Mouse (Mus musculus): ENCODE measurements around the gene Cept1. TPM values are rescaled to one million over a fixed set of nuclear protein-coding genes. Genes with fewer than 3 reads are reported as not detected.

Gene Cept1
- polyA plus RNA-seq, 1 experiment from 2014 or later = 67.1 TPM

- H3K27me3 ChIP-seq (replicated peaks; ENCODE audit: control insufficient read depth, insufficient read depth, low read length) = no peaks in the 10 kb centered on the region
- no peak overlapping the region for H3K27ac ChIP-seq (ENCODE audit: low read length)
- no peak for ATAC-seq
- 64% methylated on average over 3 of the region's 3 CpGs for WGBS
- H3K9me3 ChIP-seq (ENCODE audit: control insufficient read depth, low read length) = no peaks in the 10 kb centered on the region
- H3K9ac ChIP-seq (ENCODE audit: low read depth, low read length) = no peak overlapping the region
- no peaks in the 10 kb centered on the region for H3K36me3 ChIP-seq (ENCODE audit: control insufficient read depth, insufficient read depth, low read length)
- peaks cover 10% of the 10 kb centered on the region; the same call in 1 of the 2 replicates for H3K4me1 ChIP-seq (ENCODE audit: control insufficient read depth, insufficient read depth, low read length)
- no peak overlapping the region for H3K4me2 ChIP-seq (ENCODE audit: low read depth, low read length)
- no peak overlapping the region for H3K4me3 ChIP-seq (ENCODE audit: low read length)
Observed at GRCm38 (mm10) chr3:106496996-106497395, 50.6 kb downstream of the Cept1 start.

GRCm38 (mm10) chr3:106496045-106496721, 51.4 kb downstream of the Cept1 start:
- no peaks in the 10 kb centered on the region for H3K9me3 ChIP-seq (ENCODE audit: control insufficient read depth, low read length)
- 39% methylated on average over 4 of the region's 4 CpGs for WGBS
- peaks cover 10% of the 10 kb centered on the region; the same call in 1 of the 2 replicates for H3K4me1 ChIP-seq (ENCODE audit: control insufficient read depth, insufficient read depth, low read length)
- no peak overlapping the region for H3K4me3 ChIP-seq (ENCODE audit: low read length)
- H3K36me3 ChIP-seq (ENCODE audit: control insufficient read depth, insufficient read depth, low read length) = no peaks in the 10 kb centered on the region
- peak overlapping the region; percentile 84 for H3K27ac ChIP-seq (ENCODE audit: low read length)
- no peak overlapping the region for H3K4me2 ChIP-seq (ENCODE audit: low read depth, low read length)
- peak; percentile 96 for ATAC-seq
- H3K9ac ChIP-seq (ENCODE audit: low read depth, low read length) = no peak overlapping the region
- H3K27me3 ChIP-seq (replicated peaks; ENCODE audit: control insufficient read depth, insufficient read depth, low read length) = no peaks in the 10 kb centered on the region

GRCm38 (mm10) chr3:106495346-106496044, 52.1 kb downstream of the Cept1 start:
- Histone ChIP-seq H3K4me3 (ENCODE audit: low read length) (no peak overlapping the region), H3K27me3 (replicated peaks; ENCODE audit: control insufficient read depth, insufficient read depth, low read length) (no peaks in the 10 kb centered on the region), H3K27ac (ENCODE audit: low read length) (peak overlapping the region; percentile 84), H3K9ac (ENCODE audit: low read depth, low read length) (no peak overlapping the region), H3K9me3 (ENCODE audit: control insufficient read depth, low read length) (no peaks in the 10 kb centered on the region), H3K4me1 (ENCODE audit: control insufficient read depth, insufficient read depth, low read length) (peaks cover 10% of the 10 kb centered on the region; the same call in 1 of the 2 replicates), H3K36me3 (ENCODE audit: control insufficient read depth, insufficient read depth, low read length) (no peaks in the 10 kb centered on the region), H3K4me2 (ENCODE audit: low read depth, low read length) (no peak overlapping the region)
- peak; percentile 83 for ATAC-seq
- WGBS = 71% methylated on average over 1 of the region's 1 CpGs

GRCm38 (mm10) chr3:106494417-106494950, 53.1 kb downstream of the Cept1 start:
- H3K9me3 ChIP-seq (ENCODE audit: control insufficient read depth, low read length) = no peaks in the 10 kb centered on the region
- no peak overlapping the region for H3K4me3 ChIP-seq (ENCODE audit: low read length)
- peaks cover 10% of the 10 kb centered on the region; the same call in 1 of the 2 replicates for H3K4me1 ChIP-seq (ENCODE audit: control insufficient read depth, insufficient read depth, low read length)
- no peak overlapping the region for H3K4me2 ChIP-seq (ENCODE audit: low read depth, low read length)
- H3K36me3 ChIP-seq (ENCODE audit: control insufficient read depth, insufficient read depth, low read length) = no peaks in the 10 kb centered on the region
- no peak overlapping the region for H3K9ac ChIP-seq (ENCODE audit: low read depth, low read length)
- WGBS = 80% methylated on average over 1 of the region's 1 CpGs
- no peaks in the 10 kb centered on the region for H3K27me3 ChIP-seq (replicated peaks; ENCODE audit: control insufficient read depth, insufficient read depth, low read length)
- H3K27ac ChIP-seq (ENCODE audit: low read length) = peak overlapping the region; percentile 44; the same call in 1 of the 2 replicates
- no peak for ATAC-seq

GRCm38 (mm10) chr3:106493882-106494281, 53.7 kb downstream of the Cept1 start:
- Histone ChIP-seq H3K4me2 (ENCODE audit: low read depth, low read length) (no peak overlapping the region), H3K27ac (ENCODE audit: low read length) (no peak overlapping the region), H3K9me3 (ENCODE audit: control insufficient read depth, low read length) (no peaks in the 10 kb centered on the region), H3K4me1 (ENCODE audit: control insufficient read depth, insufficient read depth, low read length) (peaks cover 10% of the 10 kb centered on the region; the same call in 1 of the 2 replicates), H3K36me3 (ENCODE audit: control insufficient read depth, insufficient read depth, low read length) (no peaks in the 10 kb centered on the region), H3K9ac (ENCODE audit: low read depth, low read length) (no peak overlapping the region), H3K4me3 (ENCODE audit: low read length) (no peak overlapping the region), H3K27me3 (replicated peaks; ENCODE audit: control insufficient read depth, insufficient read depth, low read length) (no peaks in the 10 kb centered on the region)
- ATAC-seq = no peak
- 68% methylated on average over 3 of the region's 3 CpGs for WGBS

GRCm38 (mm10) chr3:106493202-106493601, 54.4 kb downstream of the Cept1 start:
- Histone ChIP-seq H3K9me3 (ENCODE audit: control insufficient read depth, low read length) (no peaks in the 10 kb centered on the region), H3K4me1 (ENCODE audit: control insufficient read depth, insufficient read depth, low read length) (peaks cover 10% of the 10 kb centered on the region; the same call in 1 of the 2 replicates), H3K9ac (ENCODE audit: low read depth, low read length) (no peak overlapping the region), H3K4me2 (ENCODE audit: low read depth, low read length) (no peak overlapping the region), H3K4me3 (ENCODE audit: low read length) (no peak overlapping the region), H3K27ac (ENCODE audit: low read length) (no peak overlapping the region), H3K27me3 (replicated peaks; ENCODE audit: control insufficient read depth, insufficient read depth, low read length) (no peaks in the 10 kb centered on the region), H3K36me3 (ENCODE audit: control insufficient read depth, insufficient read depth, low read length) (no peaks in the 10 kb centered on the region)
- no peak for ATAC-seq
- 86% methylated on average over 8 of the region's 8 CpGs for WGBS

- H3K9me3 ChIP-seq (ENCODE audit: control insufficient read depth, low read length) = no peaks in the 10 kb centered on the region
- H3K9ac ChIP-seq (ENCODE audit: low read depth, low read length) = no peak overlapping the region
- H3K4me2 ChIP-seq (ENCODE audit: low read depth, low read length) = no peak overlapping the region
- WGBS = 96% methylated on average over 1 of the region's 1 CpGs
- H3K36me3 ChIP-seq (ENCODE audit: control insufficient read depth, insufficient read depth, low read length) = no peaks in the 10 kb centered on the region
- peaks cover 12% of the 10 kb centered on the region; the same call in 1 of the 2 replicates for H3K4me1 ChIP-seq (ENCODE audit: control insufficient read depth, insufficient read depth, low read length)
- no peak for ATAC-seq
- H3K27me3 ChIP-seq (replicated peaks; ENCODE audit: control insufficient read depth, insufficient read depth, low read length) = no peaks in the 10 kb centered on the region
- H3K27ac ChIP-seq (ENCODE audit: low read length) = peak overlapping the region; percentile 24; the same call in 1 of the 2 replicates
- no peak overlapping the region for H3K4me3 ChIP-seq (ENCODE audit: low read length)
Observed at GRCm38 (mm10) chr3:106492723-106493122, 54.9 kb downstream of the Cept1 start.

GRCm38 (mm10) chr3:106490239-106490638, 57.4 kb downstream of the Cept1 start:
- H3K9ac ChIP-seq (ENCODE audit: low read depth, low read length) = no peak overlapping the region
- H3K27me3 ChIP-seq (replicated peaks; ENCODE audit: control insufficient read depth, insufficient read depth, low read length) = no peaks in the 10 kb centered on the region
- H3K4me3 ChIP-seq (ENCODE audit: low read length) = no peak overlapping the region
- no peaks in the 10 kb centered on the region for H3K36me3 ChIP-seq (ENCODE audit: control insufficient read depth, insufficient read depth, low read length)
- H3K4me1 ChIP-seq (ENCODE audit: control insufficient read depth, insufficient read depth, low read length) = peaks cover 23% of the 10 kb centered on the region
- 91% methylated on average over 4 of the region's 4 CpGs for WGBS
- H3K4me2 ChIP-seq (ENCODE audit: low read depth, low read length) = no peak overlapping the region
- H3K9me3 ChIP-seq (ENCODE audit: control insufficient read depth, low read length) = no peaks in the 10 kb centered on the region
- no peak for ATAC-seq
- no peak overlapping the region for H3K27ac ChIP-seq (ENCODE audit: low read length)

- Histone ChIP-seq H3K9me3 (ENCODE audit: control insufficient read depth, low read length) (no peaks in the 10 kb centered on the region), H3K27ac (ENCODE audit: low read length) (peak overlapping the region; percentile 79), H3K4me1 (ENCODE audit: control insufficient read depth, insufficient read depth, low read length) (peaks cover 22% of the 10 kb centered on the region), H3K27me3 (replicated peaks; ENCODE audit: control insufficient read depth, insufficient read depth, low read length) (no peaks in the 10 kb centered on the region), H3K9ac (ENCODE audit: low read depth, low read length) (no peak overlapping the region), H3K4me2 (ENCODE audit: low read depth, low read length) (no peak overlapping the region), H3K36me3 (ENCODE audit: control insufficient read depth, insufficient read depth, low read length) (no peaks in the 10 kb centered on the region), H3K4me3 (ENCODE audit: low read length) (no peak overlapping the region)
- ATAC-seq = no peak
- 88% methylated on average over 2 of the region's 2 CpGs for WGBS
Observed at GRCm38 (mm10) chr3:106487551-106487950, 60.1 kb downstream of the Cept1 start.

All from intestine, embryonic 16.5 days (tissue).